13 mouse cellular contexts compared by ENCODE assay signal in genomic region chr11:117297190-117297829, GRCm38 (mm10).
DNase-seq lines count a peak whose midpoint lies in the region; ATAC-seq and TF ChIP-seq lines count a peak whose summit lies in the region.
"Had no signal": no experiment of that assay in that cellular context is flagged by ENCODE, and none has a peak within 500 bp of the region (broad histone marks: within the 10 kb centered on the region; RNA-seq: fewer than 3 reads in every experiment).

No protein-coding gene starts in this region.

- H3K27me3 ChIP-seq in hindbrain, embryonic 15.5 days = no peaks in the 10 kb centered on the region
- H3K27me3 ChIP-seq in hindbrain, embryonic 14.5 days (ENCODE audit: control insufficient read depth, insufficient read depth, low read length) = no peaks in the 10 kb centered on the region
- H3K27me3 ChIP-seq in neural tube, embryonic 13.5 days = no peaks in the 10 kb centered on the region
- no peaks in the 10 kb centered on the region for H3K27me3 ChIP-seq in limb, embryonic 14.5 days (ENCODE audit: control insufficient read depth, insufficient read depth, low read length)

- DNase-seq in hindbrain, embryonic 14.5 days (ENCODE audit: low spot score) = no peak
- DNase-seq in neural tube, embryonic 10.5 days (ENCODE audit: extremely low spot score, low spot score) = no peak
- no peak for DNase-seq in limb, embryonic 14.5 days (ENCODE audit: low spot score)
- DNase-seq in cerebellum, adult 18-20 months = no peak
- DNase-seq in thymus, postnatal 25 days = no peak
- DNase-seq: adrenal gland, adult 2 months; cerebellum, postnatal 36 days; heart, postnatal 4 days; lung, postnatal 4 days had no signal

- H3K9me3 ChIP-seq in hindbrain, embryonic 15.5 days = no peaks in the 10 kb centered on the region
- no peaks in the 10 kb centered on the region for H3K9me3 ChIP-seq in hindbrain, embryonic 14.5 days (ENCODE audit: control insufficient read depth, low read length)
- no peaks in the 10 kb centered on the region for H3K9me3 ChIP-seq in neural tube, embryonic 13.5 days
- no peaks in the 10 kb centered on the region for H3K9me3 ChIP-seq in limb, embryonic 14.5 days (ENCODE audit: control insufficient read depth, low read length)

- H3K4me1 ChIP-seq in hindbrain, embryonic 15.5 days (replicated peaks) = peaks cover 19% of the 10 kb centered on the region
- peaks cover 21% of the 10 kb centered on the region for H3K4me1 ChIP-seq in hindbrain, embryonic 14.5 days (replicated peaks; ENCODE audit: control insufficient read depth, insufficient read depth, low read length)
- peaks cover 36% of the 10 kb centered on the region for H3K4me1 ChIP-seq in neural tube, embryonic 13.5 days (replicated peaks)
- peaks cover 9% of the 10 kb centered on the region for H3K4me1 ChIP-seq in limb, embryonic 14.5 days (ENCODE audit: control insufficient read depth, insufficient read depth, low read length)

- no peaks in the 10 kb centered on the region for H3K36me3 ChIP-seq in hindbrain, embryonic 15.5 days
- H3K36me3 ChIP-seq in hindbrain, embryonic 14.5 days (replicated peaks; ENCODE audit: control insufficient read depth, insufficient read depth) = no peaks in the 10 kb centered on the region
- no peaks in the 10 kb centered on the region for H3K36me3 ChIP-seq in neural tube, embryonic 13.5 days
- H3K36me3 ChIP-seq in limb, embryonic 14.5 days (ENCODE audit: control insufficient read depth, insufficient read depth, low read length) = peaks cover 13% of the 10 kb centered on the region

- H3K4me3 ChIP-seq in hindbrain, embryonic 15.5 days = no peak overlapping the region
- no peak overlapping the region for H3K4me3 ChIP-seq in hindbrain, embryonic 14.5 days (replicated peaks; ENCODE audit: low read length)
- H3K4me3 ChIP-seq in neural tube, embryonic 13.5 days = no peak overlapping the region
- H3K4me3 ChIP-seq in limb, embryonic 14.5 days (replicated peaks; ENCODE audit: low read length) = no peak overlapping the region

- peak overlapping the region; percentile 52; the same call in 1 of the 2 replicates for H3K27ac ChIP-seq in hindbrain, embryonic 15.5 days (replicated peaks)
- no peak overlapping the region for H3K27ac ChIP-seq in hindbrain, embryonic 14.5 days
- 0 out of 2 replicates have a peak overlapping the region, but pooled peaks have one; percentile 39 for H3K27ac ChIP-seq in neural tube, embryonic 13.5 days (replicated peaks)
- H3K27ac ChIP-seq in limb, embryonic 14.5 days (replicated peaks; ENCODE audit: low read depth, low read length) = peak overlapping the region; percentile 65; the same call in 1 of the 2 replicates
- H3K27ac ChIP-seq: kidney, postnatal 0 days; liver, embryonic 14.5 days had no signal

- H3K4me2 ChIP-seq in hindbrain, embryonic 15.5 days = no peak overlapping the region
- no peak overlapping the region for H3K4me2 ChIP-seq in hindbrain, embryonic 14.5 days (replicated peaks)
- no peak overlapping the region for H3K4me2 ChIP-seq in neural tube, embryonic 13.5 days
- no peak overlapping the region for H3K4me2 ChIP-seq in limb, embryonic 14.5 days (replicated peaks; ENCODE audit: low read depth, low read length, severe bottlenecking)

- ATAC-seq in hindbrain, embryonic 15.5 days (ENCODE audit: low FRiP score, low read depth) = no peak
- ATAC-seq in hindbrain, embryonic 14.5 days (ENCODE audit: low FRiP score) = no peak
- no peak for ATAC-seq in neural tube, embryonic 13.5 days (ENCODE audit: low read depth)
- ATAC-seq in limb, embryonic 14.5 days (ENCODE audit: low FRiP score, low read depth) = no peak

- WGBS in hindbrain, embryonic 15.5 days = 92% methylated on average over 3 of the region's 3 CpGs
- WGBS in hindbrain, embryonic 14.5 days = 93% methylated on average over 3 of the region's 3 CpGs
- WGBS in neural tube, embryonic 13.5 days = 95% methylated on average over 3 of the region's 3 CpGs
- WGBS in limb, embryonic 14.5 days = 77% methylated on average over 3 of the region's 3 CpGs

- TF ChIP-seq POLR2A in limb, embryonic 14.5 days (IDR thresholded peaks at IDR 0.05; ENCODE audit: borderline replicate concordance, extremely low read depth, insufficient read depth, insufficient read length) = no peak

- H3K9ac ChIP-seq in hindbrain, embryonic 15.5 days = no peak overlapping the region
- no peak overlapping the region for H3K9ac ChIP-seq in hindbrain, embryonic 14.5 days
- no peak overlapping the region for H3K9ac ChIP-seq in neural tube, embryonic 13.5 days
- H3K9ac ChIP-seq in limb, embryonic 14.5 days (ENCODE audit: low read depth, low read length, severe bottlenecking) = no peak overlapping the region
- H3K9ac ChIP-seq: liver, embryonic 14.5 days had no signal
